Mouse (Mus musculus): ENCODE results near the gene Cdkl4.
A peak's percentile ranks its signal among the peaks of the same experiment; 100 is the strongest.

Gene Cdkl4

DNA sequence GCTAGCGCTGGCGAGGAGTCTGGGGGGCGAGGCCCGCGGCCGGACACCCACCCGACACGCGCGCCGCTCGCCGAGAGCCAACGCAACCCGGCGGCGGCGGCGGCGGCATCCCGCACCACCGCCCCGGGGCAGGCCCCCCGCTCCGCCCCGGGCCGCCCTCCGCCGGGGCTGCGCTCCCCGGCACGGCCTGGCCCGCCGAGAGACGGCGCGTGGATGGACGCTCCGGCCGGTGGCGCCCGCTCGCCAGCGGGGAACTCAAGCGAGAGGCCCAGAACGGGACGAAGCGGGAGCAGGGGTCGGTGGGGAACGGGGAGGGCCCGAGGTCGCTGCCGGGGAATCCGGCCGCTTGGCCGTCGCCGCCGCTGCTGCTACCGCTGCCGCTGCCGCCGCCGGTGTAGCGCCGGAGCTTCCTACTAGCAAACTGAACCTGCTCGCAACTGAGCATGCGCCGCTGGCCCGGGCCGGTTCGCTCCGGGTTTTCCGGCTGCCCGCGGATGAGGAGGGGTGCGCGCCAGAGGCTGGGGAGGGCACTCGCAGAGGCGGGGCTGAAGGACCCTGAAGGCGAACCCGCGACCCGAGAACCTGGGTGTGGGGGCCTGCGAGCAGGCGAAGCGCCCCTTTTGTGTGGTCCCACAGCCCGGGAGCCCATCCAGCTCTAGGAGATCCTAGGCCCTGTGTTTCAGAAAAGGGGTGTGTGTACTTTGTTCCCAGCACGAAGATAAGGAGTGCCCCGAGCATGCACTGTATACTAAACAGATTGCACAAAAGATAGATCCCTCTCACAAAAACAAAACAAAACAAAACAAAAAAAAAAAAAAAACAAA, 97.4 kb downstream of the Cdkl4 start, which contains the start of gene Sos1:
Gene Sos1, minus strand, starts transcription at position 423 of the 824 bp plus-strand sequence.
- peak; percentile 96 to 98 for DNase-seq (ENCODE audit: low spot score in 2 of 2)

- peak; percentile 66 to 78 for DNase-seq (ENCODE audit: low spot score in 2 of 2)
These were observed 98.2 kb downstream of the Cdkl4 start for GRCm38 (mm10) chr17:80479295-80480030.

DNA sequence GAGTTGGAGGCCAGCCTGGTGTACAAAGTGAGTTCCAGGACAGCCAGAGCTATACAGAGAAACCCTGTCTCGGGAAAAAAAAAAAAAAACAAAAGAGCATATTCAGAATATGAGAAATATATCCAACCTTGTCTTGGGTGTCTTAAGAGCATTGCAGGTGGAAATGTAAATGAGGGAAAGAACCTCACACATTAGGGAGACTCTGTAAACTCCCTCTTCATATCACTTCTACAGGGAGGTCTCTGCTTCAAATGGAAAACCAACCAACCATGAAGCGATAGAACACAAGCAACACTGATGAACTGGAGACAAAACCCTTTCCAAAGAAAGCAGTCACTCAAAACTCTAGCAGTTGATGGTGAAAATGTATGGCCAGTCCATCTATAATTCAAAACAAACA, 99.9 kb downstream of the Cdkl4 start:
- no peak for DNase-seq (ENCODE audit: low spot score in 2 of 2)

DNA sequence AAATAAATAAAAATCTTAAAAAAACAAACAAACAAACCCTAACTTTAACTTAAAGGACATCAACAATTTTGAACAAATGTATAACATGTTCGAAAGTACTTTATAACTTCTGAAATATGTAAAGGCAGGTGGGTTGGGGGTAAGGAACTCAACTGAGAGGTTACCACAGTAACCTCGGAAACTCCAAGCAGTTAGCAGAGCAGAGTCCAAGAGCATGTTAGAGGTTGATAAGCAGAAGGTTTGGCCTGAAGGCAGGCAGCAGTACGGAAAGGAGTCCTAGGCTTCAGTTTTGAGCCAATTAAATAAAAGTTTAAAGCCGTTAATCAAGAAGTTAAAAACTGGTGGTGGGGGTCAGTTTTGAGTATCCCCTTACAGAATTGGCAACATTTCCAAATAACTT, 101.1 kb downstream of the Cdkl4 start:
- DNase-seq (ENCODE audit: low spot score in 2 of 2): no peak

All from right cerebral cortex, postnatal 10 days (tissue).